Mouse (Mus musculus) ES-E14 (cell line): ENCODE results near the gene Cebpb.

Experiments used
- MAFK ChIP-seq: IDR thresholded peaks from 2 replicates; pipeline ENCODE4 v1.6.1; 2014; ENCODE audit warnings: mild to moderate bottlenecking, low read depth, low read length, inconsistent platforms; ENCODE audit not compliant: insufficient read depth
- ZC3H11A ChIP-seq: IDR thresholded peaks from 2 replicates; pipeline ENCODE4 v1.6.1; 2012; ENCODE audit warnings: low read depth, mild to moderate bottlenecking, inconsistent platforms, low read length, borderline replicate concordance
- ZNF384 ChIP-seq: IDR thresholded peaks from 2 replicates; pipeline ENCODE4 v1.6.1; 2012; ENCODE audit warnings: low read depth, low read length, inconsistent platforms

- TF ChIP-seq ZNF384 (no peak), MAFK (no peak), ZC3H11A (no peak)
These were observed 4.8 kb downstream of the Cebpb start for GRCm38 (mm10) chr2:167693540-167693939.
